Mouse (Mus musculus) ES-E14 (cell line): Measurements from ENCODE around the gene Epb41. TPM values are rescaled to one million over a fixed set of nuclear protein-coding genes. Genes with fewer than 3 reads are reported as not detected.

Experiments used
- DNase-seq: peaks from one replicate; pipeline ENCODE4 v3.0.0-alpha.2; 2013; ENCODE audit warnings: low read depth, low spot score
- H3K27ac ChIP-seq: 2 replicates; pipeline ENCODE4 v1.5.1; 2012; ENCODE audit warnings: low read depth, mild to moderate bottlenecking, low read length, moderate library complexity, mixed read lengths; ENCODE audit not compliant: poor library complexity, insufficient read depth, severe bottlenecking
- H3K36me3 ChIP-seq: 2 replicates; pipeline ENCODE4 v1.6.1; 2012; ENCODE audit warnings: mild to moderate bottlenecking, low read length, moderate library complexity, mixed read lengths; ENCODE audit not compliant: control insufficient read depth, poor library complexity, insufficient read depth, severe bottlenecking
- H3K4me1 ChIP-seq, 2 experiments: fragments of 150-350 bp in 1 of 2; sonication (generic) in 1 of 2; 2 replicates each; pipeline ENCODE4 v1.6.1; 2012; ENCODE audit warnings: low read length in 2 of 2, mild to moderate bottlenecking in 1 of 2, mixed read lengths in 1 of 2; ENCODE audit not compliant: control insufficient read depth in 2 of 2, insufficient read depth in 2 of 2, poor library complexity in 1 of 2
- H3K4me3 ChIP-seq, 2 experiments: fragments of 150-350 bp in 1 of 2; sonication (generic) in 1 of 2; 2 replicates each; pipeline ENCODE4 v1.5.1; 2012; ENCODE audit warnings: low read length in 2 of 2, low read depth in 1 of 2, mild to moderate bottlenecking in 1 of 2, mixed read lengths in 1 of 2; ENCODE audit not compliant: insufficient read depth in 1 of 2, poor library complexity in 1 of 2, severe bottlenecking in 1 of 2
- H3K9ac ChIP-seq: 2 replicates; pipeline ENCODE4 v1.6.1; 2012; ENCODE audit warnings: low read depth, mild to moderate bottlenecking, low read length, mixed read lengths; ENCODE audit not compliant: poor library complexity, insufficient read depth, severe bottlenecking
- H3K9me3 ChIP-seq: fragments of 150-350 bp; sonication (generic); 2 replicates; pipeline ENCODE4 v1.6.1; 2012; ENCODE audit warnings: low read depth, mild to moderate bottlenecking, low read length; ENCODE audit not compliant: control insufficient read depth, insufficient read depth
- CHD2 ChIP-seq: IDR thresholded peaks from 2 replicates; pipeline ENCODE4 v1.6.1; 2014; ENCODE audit warnings: mild to moderate bottlenecking, low read depth, low read length, inconsistent platforms
- HCFC1 ChIP-seq: IDR thresholded peaks from 2 replicates; pipeline ENCODE4 v1.6.1; 2012; ENCODE audit warnings: low read length, inconsistent platforms, borderline replicate concordance; ENCODE audit not compliant: insufficient read depth
- MAFK ChIP-seq: IDR thresholded peaks from 2 replicates; pipeline ENCODE4 v1.6.1; 2014; ENCODE audit warnings: mild to moderate bottlenecking, low read depth, low read length, inconsistent platforms; ENCODE audit not compliant: insufficient read depth
- ZC3H11A ChIP-seq: IDR thresholded peaks from 2 replicates; pipeline ENCODE4 v1.6.1; 2012; ENCODE audit warnings: low read depth, mild to moderate bottlenecking, inconsistent platforms, low read length, borderline replicate concordance
- ZNF384 ChIP-seq: IDR thresholded peaks from 2 replicates; pipeline ENCODE4 v1.6.1; 2012; ENCODE audit warnings: low read depth, low read length, inconsistent platforms
- in situ Hi-C, 2 experiments: fragments of 600-800 bp; cut with MboI; formaldehyde crosslinking; loops; one replicate each; pipeline ENCODE4 v1.15.1; 2025; ENCODE audit warnings: low sequenced_read_pairs in 2 of 2, inconsistent platforms in 1 of 2; ENCODE audit not compliant: unreplicated experiment in 2 of 2
- total RNA-seq: library from RNA; depleted of rRNA; stranded (reverse); fragments of 300-350 nt; gene quantifications from 2 replicates; pipeline ENCODE4 v1.2.3, GENCODE M21; 2012

Epb41 gene
- total RNA-seq, 1 experiment: 16.3 TPM

DNA sequence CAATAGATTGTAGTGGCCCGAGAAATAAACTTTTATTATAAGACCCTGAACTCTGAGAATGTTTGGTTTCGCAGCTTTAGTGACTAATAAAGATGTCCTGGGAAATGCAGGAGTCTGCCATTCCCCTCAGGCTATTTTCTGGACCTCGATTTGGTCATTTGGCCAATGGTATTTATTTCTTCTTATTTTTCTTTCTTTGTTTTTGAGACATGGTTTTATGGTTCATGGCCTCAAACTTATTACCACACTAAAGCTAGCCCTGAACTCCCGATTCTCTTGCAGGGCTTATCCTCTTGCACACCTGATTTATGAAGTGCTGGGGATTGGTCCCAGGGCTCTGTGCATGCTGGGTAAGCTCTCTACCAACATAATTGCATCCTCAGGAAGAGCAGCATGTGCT lies 41.2 kb upstream of the Epb41 start:
- in situ Hi-C loops: no loop called here

DNA sequence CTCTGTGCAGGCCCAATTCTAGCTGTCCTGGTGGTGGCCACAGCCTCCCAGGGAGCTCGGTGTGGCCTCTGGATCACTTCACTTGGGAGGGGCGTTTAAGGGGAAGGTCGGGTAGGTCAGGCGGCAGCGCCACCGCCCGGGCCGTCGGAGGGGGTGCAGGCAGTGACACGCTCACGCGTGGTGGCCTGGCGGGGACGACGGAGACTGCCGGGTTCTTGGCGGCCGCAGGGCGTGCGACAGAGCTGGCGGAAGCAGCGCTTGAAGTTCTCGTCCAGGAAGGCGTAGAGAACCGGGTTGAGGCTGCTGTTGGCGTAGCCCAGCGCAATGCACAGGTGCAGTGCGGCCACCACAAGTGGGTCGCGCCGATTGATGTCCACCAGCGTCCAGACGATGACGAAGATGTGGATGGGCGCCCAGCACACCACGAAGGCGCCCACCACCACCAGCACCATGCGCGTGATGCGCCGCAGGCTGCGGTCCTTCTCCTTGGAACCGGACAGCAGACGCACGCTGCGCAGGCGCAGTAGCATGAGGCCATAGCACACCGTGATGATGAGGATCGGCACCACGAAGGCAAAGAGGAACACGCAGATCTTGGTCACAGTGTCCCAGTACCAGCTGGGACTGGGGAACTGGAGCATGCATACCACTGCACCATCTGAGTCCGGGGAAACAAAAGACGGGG lies 38.4 kb upstream of the Epb41 start:
- Histone ChIP-seq H3K4me3 (peak overlapping the region; percentile 61 to 65), H3K9me3 (no peaks in the 10 kb centered on the region), H3K4me1 (peaks cover 0 to 6% of the 10 kb centered on the region in 2 experiments; a peak in 1 of 4 replicates), H3K36me3 (no peaks in the 10 kb centered on the region), H3K9ac (peak overlapping the region; percentile 64), H3K27ac (no peak overlapping the region)
- in situ Hi-C loops: no loop called here
- no peak for DNase-seq
- TF ChIP-seq HCFC1: no peak
- TF ChIP-seq MAFK: no peak
- TF ChIP-seq ZNF384: no peak
- no peak for TF ChIP-seq CHD2
- TF ChIP-seq ZC3H11A: no peak

More for the DNA sequence above, 41.2 kb upstream of the Epb41 start:
- no peak overlapping the region for H3K9ac ChIP-seq
- peaks cover 0 to 6% of the 10 kb centered on the region in 2 experiments; a peak in 1 of 4 replicates for H3K4me1 ChIP-seq
- no peaks in the 10 kb centered on the region for H3K9me3 ChIP-seq
- no peak overlapping the region for H3K27ac ChIP-seq
- DNase-seq: no peak
- H3K36me3 ChIP-seq: no peaks in the 10 kb centered on the region
- H3K4me3 ChIP-seq: no peak overlapping the region
- TF ChIP-seq ZNF384: no peak
- no peak for TF ChIP-seq MAFK
- no peak for TF ChIP-seq CHD2
- TF ChIP-seq ZC3H11A: no peak
- no peak for TF ChIP-seq HCFC1

DNA sequence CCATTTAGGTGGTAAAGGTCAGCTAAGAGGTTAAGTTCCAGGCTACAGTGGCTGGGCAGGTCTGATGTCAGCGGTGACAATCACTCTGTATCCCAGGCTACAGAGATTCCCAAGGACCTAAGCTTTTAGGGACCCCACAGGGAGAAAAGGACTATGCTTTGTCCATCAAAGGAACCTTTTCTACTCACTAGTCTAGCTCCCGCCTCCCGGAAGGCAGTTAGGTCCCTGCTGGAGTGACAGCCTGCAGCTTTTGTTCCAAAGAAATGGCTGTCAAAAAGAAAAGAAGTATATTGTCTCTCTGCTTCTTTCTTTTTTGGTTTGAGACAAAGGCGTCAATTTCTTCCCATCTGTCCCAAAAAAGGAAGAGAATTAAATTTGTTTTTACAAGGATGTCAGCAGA lies 36.1 kb upstream of the Epb41 start:
- DNase-seq: no peak
- Histone ChIP-seq H3K4me1 (peaks cover 0 to 6% of the 10 kb centered on the region in 2 experiments; a peak in 1 of 4 replicates), H3K4me3 (no peak overlapping the region), H3K36me3 (no peaks in the 10 kb centered on the region), H3K9ac (no peak overlapping the region), H3K9me3 (no peaks in the 10 kb centered on the region), H3K27ac (no peak overlapping the region)
- in situ Hi-C loops: no loop called here
- TF ChIP-seq ZC3H11A: no peak

DNA sequence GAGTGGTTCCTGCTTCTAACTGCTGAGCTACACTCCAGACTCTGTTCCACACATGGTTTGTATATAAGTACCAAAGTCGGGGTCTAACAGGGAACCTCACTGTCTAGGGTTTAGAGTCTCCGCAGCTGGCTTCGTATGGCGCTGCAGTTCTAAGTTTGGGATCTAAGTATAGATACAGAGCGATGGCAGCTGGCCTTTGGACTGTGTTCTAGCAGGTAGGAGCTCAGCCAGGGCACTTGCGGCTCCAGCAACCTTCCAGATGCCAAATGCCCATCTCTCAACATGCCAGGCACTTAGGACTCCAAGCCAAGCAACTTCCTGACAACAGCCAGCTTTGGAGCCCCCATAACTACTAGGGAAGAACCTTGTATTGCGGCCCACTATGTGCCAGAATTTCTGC lies 33.1 kb upstream of the Epb41 start:
- DNase-seq: no peak
- H3K4me1 ChIP-seq: peaks cover 2 to 12% of the 10 kb centered on the region in 2 experiments; a peak in 1 of 4 replicates
- H3K9ac ChIP-seq: no peak overlapping the region
- no peak overlapping the region for H3K4me3 ChIP-seq
- no peaks in the 10 kb centered on the region for H3K36me3 ChIP-seq
- TF ChIP-seq MAFK (no peak), ZC3H11A (no peak), ZNF384 (no peak), CHD2 (no peak), HCFC1 (no peak)
- H3K27ac ChIP-seq: no peak overlapping the region
- H3K9me3 ChIP-seq: no peaks in the 10 kb centered on the region
- in situ Hi-C loops: no loop called here

DNA sequence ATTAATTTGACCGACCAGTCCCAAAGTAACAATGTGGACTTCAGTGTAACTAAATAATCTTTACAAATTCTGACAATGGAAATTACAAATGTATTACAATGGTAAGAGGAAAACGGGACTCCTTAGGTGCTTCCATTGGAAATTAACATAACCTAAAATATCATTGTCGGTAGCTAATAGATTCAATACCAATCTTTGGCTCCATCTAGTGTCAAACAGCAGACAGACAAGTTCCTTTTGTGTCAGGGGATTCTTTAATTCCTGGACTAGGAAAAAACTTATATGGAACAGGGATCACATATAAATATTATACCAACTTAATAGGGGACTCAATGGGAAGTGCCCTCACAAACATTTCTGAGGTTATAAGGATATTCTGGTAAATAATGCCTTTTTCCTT lies 26.0 kb upstream of the Epb41 start:
- no peak for DNase-seq
- in situ Hi-C loops: no loop called here
- Histone ChIP-seq H3K4me1 (peaks cover 2 to 10% of the 10 kb centered on the region in 2 experiments; a peak in 1 of 4 replicates), H3K27ac (no peak overlapping the region), H3K4me3 (no peak overlapping the region), H3K9ac (no peak overlapping the region), H3K9me3 (peaks cover 6% of the 10 kb centered on the region), H3K36me3 (no peaks in the 10 kb centered on the region)
- TF ChIP-seq MAFK: no peak
- no peak for TF ChIP-seq CHD2
- TF ChIP-seq HCFC1: no peak
- no peak for TF ChIP-seq ZC3H11A
- no peak for TF ChIP-seq ZNF384
